Mouse (Mus musculus) right cerebral cortex, postnatal 10 days (tissue): ENCODE measurements at regions not wholly inside any gene's neighbourhood (a gene's known extent, or its start where the extent isn't known, plus 50 kb on each side); places are given as distances from the start of the nearest gene placed in this dataset.

Source experiments
- DNase-seq, 2 experiments: peaks; one replicate each; pipeline ENCODE4 v3.0.0; 2021; ENCODE audit warnings: low spot score in 2 of 2

DNA sequence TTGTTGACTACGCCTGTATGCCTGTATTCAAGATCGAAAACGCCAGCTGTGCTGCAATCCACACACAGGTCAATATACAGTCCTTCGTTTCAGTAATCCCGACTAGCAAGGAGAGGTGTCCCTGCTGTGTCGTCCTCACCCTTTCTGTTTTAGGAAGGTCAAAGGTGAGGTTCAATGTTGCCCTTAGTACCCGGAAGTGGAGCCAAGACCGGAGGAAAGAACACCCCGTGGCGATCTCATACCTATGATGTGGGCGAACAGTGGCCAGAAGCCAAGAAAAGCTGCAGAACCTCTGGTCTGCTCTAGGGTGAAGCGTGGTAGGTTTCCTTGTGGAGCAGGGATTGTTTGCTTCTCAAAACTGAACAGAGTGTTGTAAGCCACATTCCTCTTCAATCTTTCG, 217.9 kb upstream of the Nr2f2 start:
- no peak for DNase-seq

- peak; percentile 26 to 29 for DNase-seq
Observed at GRCm38 (mm10) chr7:70576112-70576910, 209.8 kb upstream of the Nr2f2 start.

- DNase-seq, result no peak
Observed at GRCm38 (mm10) chr7:70575614-70576013, 209.1 kb upstream of the Nr2f2 start.

DNA sequence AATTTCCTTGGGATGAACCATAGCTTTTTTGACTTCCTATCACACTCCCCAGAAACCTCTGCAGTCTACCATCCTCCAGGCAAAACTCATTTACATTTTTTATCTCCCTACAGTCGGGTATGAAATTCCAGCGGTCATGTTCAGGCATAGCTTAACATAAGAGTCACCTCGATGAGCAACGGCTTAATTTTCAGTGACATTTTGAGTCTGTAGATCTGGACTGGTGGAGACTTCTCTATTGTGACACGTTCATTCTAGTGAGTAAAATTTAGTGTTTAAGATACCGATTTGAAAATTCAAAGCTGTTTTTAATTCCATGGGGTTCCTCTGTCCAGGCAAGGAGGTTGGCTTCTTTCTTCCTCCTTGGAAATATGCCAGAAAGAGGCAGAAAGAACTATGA, 207.7 kb upstream of the Nr2f2 start:
- no peak for DNase-seq

GRCm38 (mm10) chr7:70565034-70565433, 198.5 kb upstream of the Nr2f2 start:
- no peak for DNase-seq

GRCm38 (mm10) chr7:70548936-70549450, 182.5 kb upstream of the Nr2f2 start:
- DNase-seq, result no peak

- no peak for DNase-seq
Observed at GRCm38 (mm10) chr7:70541881-70542665, 175.5 kb upstream of the Nr2f2 start.

GRCm38 (mm10) chr7:70539121-70539642, 172.6 kb upstream of the Nr2f2 start:
- DNase-seq, result no peak

DNA sequence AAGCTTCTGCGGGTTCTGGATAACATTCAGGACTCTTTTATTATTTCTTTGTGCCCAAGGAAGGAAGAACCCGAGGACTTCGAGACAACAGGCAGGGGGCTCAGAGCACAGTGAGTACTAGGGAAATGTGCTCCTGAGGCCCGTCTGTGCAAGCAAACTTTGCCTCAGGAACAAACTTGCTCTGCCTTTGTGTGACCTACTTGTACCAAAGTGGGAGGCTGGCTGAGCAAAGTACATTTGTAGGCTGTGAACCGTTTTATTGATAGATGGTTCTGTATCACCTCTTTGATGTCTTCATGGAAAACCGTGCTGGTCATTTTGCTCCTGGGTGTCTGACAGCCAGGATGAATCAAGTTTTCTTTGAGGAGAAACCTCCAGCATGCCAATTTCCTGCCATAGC, 169.5 kb upstream of the Nr2f2 start:
- DNase-seq, result no peak

GRCm38 (mm10) chr7:70533552-70533951, 167.0 kb upstream of the Nr2f2 start:
- no peak for DNase-seq

DNA sequence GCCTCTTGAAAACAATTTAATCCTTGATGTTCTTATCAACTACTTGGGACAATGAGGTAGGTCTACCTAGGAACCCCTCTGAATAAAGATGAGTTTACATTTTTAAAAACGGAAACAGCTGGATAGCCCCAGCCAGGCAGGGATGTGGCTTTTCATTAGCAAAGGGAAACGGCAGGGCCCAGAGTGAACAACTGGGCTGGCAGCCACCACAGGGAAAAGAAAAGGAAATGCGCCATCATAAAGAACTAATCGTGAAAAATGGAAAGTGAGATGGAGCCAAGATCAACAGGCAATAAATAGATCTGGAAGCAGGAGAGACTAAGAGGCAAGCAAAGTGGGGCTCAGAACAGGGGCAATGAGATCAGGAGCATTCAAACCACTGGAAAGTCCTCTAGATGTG, 161.4 kb upstream of the Nr2f2 start:
- no peak for DNase-seq

DNA sequence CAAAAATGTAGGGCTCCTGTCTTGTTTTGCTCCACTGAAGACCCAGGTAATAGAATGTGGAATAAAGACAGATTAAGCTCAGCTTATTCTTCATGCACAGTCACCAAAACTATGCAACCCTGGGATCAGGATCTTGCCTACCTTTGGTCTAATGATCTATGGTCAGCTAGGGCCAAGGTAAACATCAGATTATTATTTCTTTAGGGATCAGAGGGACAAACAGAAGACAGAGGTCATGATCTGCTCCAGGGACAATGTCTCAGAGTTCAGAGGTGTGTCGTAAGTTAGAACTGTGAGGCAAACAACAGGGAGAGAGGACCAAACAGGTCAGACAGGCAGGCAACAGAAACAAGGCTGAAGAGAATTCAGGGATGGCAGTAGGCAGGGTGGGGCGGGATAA, 158.8 kb upstream of the Nr2f2 start:
- DNase-seq, result no peak

DNA sequence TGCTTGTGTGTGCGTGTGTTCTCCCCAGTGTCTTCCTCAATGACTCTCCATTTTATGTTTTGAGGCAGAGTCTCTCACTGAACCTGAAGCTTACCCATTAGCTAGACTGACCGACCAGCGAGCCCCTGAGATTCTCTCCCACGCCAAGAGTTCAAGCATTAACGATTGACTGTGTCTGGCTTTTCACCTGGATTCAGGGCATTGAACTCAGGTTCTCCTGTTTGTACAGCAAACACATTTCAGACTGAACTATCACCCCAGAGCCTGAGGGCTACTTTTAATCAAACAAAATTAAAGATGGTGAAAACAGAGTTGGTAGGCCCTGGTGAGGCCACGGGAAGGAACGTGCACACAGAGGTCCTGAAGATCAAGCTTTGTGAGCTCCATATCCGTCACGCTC, 158.2 kb upstream of the Nr2f2 start:
- DNase-seq, result no peak

- no peak for DNase-seq
Observed at GRCm38 (mm10) chr7:70524251-70524650, 157.7 kb upstream of the Nr2f2 start.

DNA sequence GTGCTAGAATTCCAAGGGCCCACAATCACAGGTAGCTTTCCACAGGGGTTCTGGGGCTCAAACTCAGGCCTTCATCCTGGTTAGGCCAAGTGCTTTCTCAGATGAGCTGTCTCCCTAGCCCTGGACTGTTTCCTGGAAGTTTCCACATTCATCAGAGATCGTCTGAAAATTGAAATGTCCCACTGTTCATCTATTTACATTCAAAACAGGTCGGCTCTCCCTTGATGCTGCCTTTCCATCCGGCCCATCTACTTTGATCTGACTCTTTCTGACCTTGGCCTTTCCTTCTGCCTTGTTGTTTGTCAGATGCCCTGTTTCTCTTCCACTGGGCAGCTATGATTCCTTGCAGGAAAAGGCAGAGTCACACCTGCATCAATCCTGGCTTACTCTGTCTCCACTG, 150.2 kb upstream of the Nr2f2 start:
- no peak for DNase-seq

DNA sequence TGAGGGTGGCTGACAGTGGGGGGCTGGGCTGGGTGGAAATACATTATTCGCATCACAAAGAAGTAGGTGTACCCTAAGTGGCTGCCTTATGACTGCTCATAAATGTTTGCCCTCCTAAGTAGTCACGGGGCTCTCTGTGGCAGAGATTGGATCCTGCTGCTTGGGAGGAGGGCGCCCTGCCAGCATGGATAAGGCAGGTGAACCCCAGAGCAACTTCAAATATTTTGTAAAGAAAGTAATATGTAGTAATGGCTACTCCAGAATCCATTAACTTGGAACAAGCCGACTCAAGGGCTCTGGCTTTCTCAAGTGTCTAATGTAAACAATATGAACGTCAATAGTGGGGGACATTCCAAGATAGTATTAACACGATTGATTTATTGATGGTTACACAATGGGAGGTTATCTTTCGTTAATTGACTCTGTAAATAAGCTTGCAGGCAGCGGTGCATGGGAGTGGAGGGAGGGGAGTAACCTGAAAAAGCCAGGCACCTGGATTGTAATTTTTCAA, 148.9 kb upstream of the Nr2f2 start:
- no peak for DNase-seq

- DNase-seq, result no peak
Observed at GRCm38 (mm10) chr7:70514666-70515065, 148.1 kb upstream of the Nr2f2 start.

- DNase-seq, result no peak
Observed at GRCm38 (mm10) chr7:70512354-70512753, 145.8 kb upstream of the Nr2f2 start.

DNA sequence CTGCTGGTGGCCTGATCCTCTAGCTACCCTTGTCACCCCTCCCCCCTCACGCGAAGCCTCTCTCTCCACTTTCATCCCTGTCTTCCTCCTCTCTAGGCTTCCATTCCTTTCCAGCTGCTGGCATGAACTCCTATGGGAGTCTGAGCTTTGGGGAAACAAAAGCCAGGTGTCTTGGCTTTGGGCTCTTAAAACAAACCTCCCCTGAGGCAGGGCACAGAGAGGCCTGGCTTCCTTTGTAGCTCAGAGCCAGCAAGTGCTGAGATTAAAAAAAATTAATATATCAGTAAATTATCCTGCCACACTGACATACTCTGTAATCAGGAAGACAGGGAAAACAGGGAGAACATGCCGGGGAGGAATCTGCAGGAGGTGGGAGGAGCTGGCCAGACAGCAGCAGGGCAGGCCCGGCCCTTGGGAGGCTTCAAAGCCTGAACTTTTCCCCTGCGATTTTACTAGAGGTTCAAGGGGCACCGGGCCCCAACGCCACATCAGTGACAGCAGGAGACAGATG, 139.2 kb upstream of the Nr2f2 start:
- DNase-seq, result no peak

DNA sequence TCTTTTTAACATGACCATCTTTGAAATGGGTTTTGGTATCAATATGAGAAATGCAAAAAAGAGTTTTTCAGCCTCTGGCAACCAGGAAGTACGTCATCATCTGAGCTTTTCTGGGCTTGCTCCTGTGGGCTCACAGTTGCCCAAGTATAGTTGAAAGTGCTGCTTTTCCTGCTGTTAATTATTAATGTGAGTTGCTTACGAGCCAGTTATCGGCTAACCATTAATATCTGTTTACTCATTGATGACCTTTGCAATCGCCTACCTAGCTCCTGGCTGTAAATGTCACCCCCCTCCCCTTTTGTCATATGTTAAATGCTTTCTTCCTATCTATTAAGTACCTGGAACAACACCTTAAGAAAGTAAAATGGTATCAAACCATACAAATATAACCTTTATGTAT, 135.3 kb upstream of the Nr2f2 start:
- DNase-seq, result no peak

DNA sequence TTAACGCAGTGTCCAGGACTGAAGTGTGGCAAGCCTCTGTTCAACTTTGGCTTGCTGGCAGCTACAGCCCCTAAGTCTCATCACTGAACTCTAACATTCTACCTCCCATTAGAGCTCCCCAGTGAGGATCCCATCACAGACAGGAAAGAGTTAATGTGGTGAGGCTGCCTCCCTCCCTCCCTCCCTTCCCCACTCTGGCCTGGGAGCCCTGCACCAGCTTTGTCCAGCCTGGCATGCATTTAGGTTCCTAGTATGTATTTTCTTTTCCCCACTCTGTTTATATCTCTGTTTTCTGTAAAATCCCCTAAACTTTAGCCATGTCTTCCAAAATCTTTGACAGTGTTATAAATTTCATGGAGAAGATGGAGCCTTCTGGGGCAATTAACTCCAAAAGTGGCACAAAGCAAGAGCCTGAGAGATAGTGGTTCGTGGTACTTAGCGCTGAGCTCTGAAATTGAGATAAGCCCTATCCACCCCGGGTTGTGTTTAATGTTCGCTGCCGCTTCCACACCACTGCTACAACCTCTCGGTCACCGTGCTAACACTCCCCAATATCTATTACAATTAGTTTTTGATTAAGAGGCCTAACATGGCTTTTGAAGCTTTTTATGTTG, 130.1 kb upstream of the Nr2f2 start:
- DNase-seq, result no peak

GRCm38 (mm10) chr7:70484201-70484600, 117.7 kb upstream of the Nr2f2 start:
- DNase-seq, result no peak
